Mouse (Mus musculus): Measurements from ENCODE around the gene Dok3. TPM values are rescaled to one million over a fixed set of nuclear protein-coding genes. Genes with fewer than 3 reads are reported as not detected.
"Not testable (repeated sequence)": the region's sequence is repeated elsewhere in the genome, so short reads cannot be mapped to it uniquely, and the experiment has no call there.

Gene Dok3
- 10 to 100 TPM; 10.1 to 18.2 TPM for total RNA-seq (2021)
- long read RNA-seq, experiment 1, partial matches to known transcripts, result 0 of 3 reads
- long read RNA-seq, experiment 1, other reads (novel, unspliced or antisense), result 2 of 3 reads
- long read RNA-seq, experiment 2, partial matches to known transcripts, result 1 of 7 reads
- long read RNA-seq, experiment 2, other reads (novel, unspliced or antisense), result 1 of 7 reads

GRCm38 (mm10) chr13:55529198-55529915, at the start of gene Dok3:
Gene Dok3, minus strand, starts transcription at chr13:55529296.
- TF ChIP-seq CTCF (IDR thresholded peaks at IDR 0.05), result no peak
- intact Hi-C loops (cut with DNase I), result no loop called here
- Histone ChIP-seq H3K27ac (peak within 1 kb of the TSS; percentile 63), H3K4me3 (no peak within 1 kb of the TSS)
- no peak for DNase-seq (ENCODE audit: extremely low spot score in 1 of 2, low spot score in 2 of 2)

GRCm38 (mm10) chr13:55578086-55578485, 49.0 kb upstream of the Dok3 start:
- TF ChIP-seq CTCF (IDR thresholded peaks at IDR 0.05), result no peak
- intact Hi-C loops (cut with DNase I), result no loop called here
- no peak for DNase-seq (ENCODE audit: extremely low spot score in 1 of 2, low spot score in 2 of 2)
- H3K27ac ChIP-seq, result no peak overlapping the region
- H3K4me3 ChIP-seq, result no peak overlapping the region

- DNase-seq (ENCODE audit: extremely low spot score in 1 of 2, low spot score in 2 of 2); H3K4me3 ChIP-seq; intact Hi-C loops (cut with DNase I); H3K27ac ChIP-seq: not testable (repeated sequence)
These were observed 47.8 kb upstream of the Dok3 start for GRCm38 (mm10) chr13:55576872-55577271.

- H3K27ac ChIP-seq, result no peak overlapping the region
- TF ChIP-seq CTCF (IDR thresholded peaks at IDR 0.05), result no peak
- DNase-seq (ENCODE audit: extremely low spot score in 1 of 2, low spot score in 2 of 2), result no peak
- no peak overlapping the region for H3K4me3 ChIP-seq
- intact Hi-C loops (cut with DNase I), result no loop called here
These were observed 46.8 kb upstream of the Dok3 start for GRCm38 (mm10) chr13:55575932-55576331.

- no peak for TF ChIP-seq CTCF (IDR thresholded peaks at IDR 0.05)
- intact Hi-C loops (cut with DNase I), result no loop called here
- no peak overlapping the region for H3K4me3 ChIP-seq
- no peak overlapping the region for H3K27ac ChIP-seq
- DNase-seq (ENCODE audit: extremely low spot score in 1 of 2, low spot score in 2 of 2), result no peak
These were observed 45.2 kb upstream of the Dok3 start for GRCm38 (mm10) chr13:55574321-55574720.

GRCm38 (mm10) chr13:55573432-55573831, 44.3 kb upstream of the Dok3 start, which contains the start of gene Tmed9:
Gene Tmed9, plus strand, starts transcription at chr13:55573732.
- DNase-seq (ENCODE audit: extremely low spot score in 1 of 2, low spot score in 2 of 2), result no peak
- Histone ChIP-seq H3K4me3 (no peak within 1 kb of the TSS), H3K27ac (no peak within 1 kb of the TSS)
- intact Hi-C loops (cut with DNase I), result no loop called here
- TF ChIP-seq CTCF (IDR thresholded peaks at IDR 0.05), result no peak

GRCm38 (mm10) chr13:55571977-55572376, 42.9 kb upstream of the Dok3 start:
- no peak for TF ChIP-seq CTCF (IDR thresholded peaks at IDR 0.05)
- Histone ChIP-seq H3K4me3 (peak overlapping the region; percentile 92; the same call in 1 of the 2 replicates), H3K27ac (no peak overlapping the region)
- no peak for DNase-seq (ENCODE audit: extremely low spot score in 1 of 2, low spot score in 2 of 2)
- intact Hi-C loops (cut with DNase I), result loop anchor here (2.0 kb wide), 1 partner anchor 21 kb away; no protein-coding TSS in a partner anchor

- intact Hi-C loops (cut with DNase I), result loop anchor here (2.0 kb wide), 1 partner anchor 22 kb away; no protein-coding TSS in a partner anchor
- Histone ChIP-seq H3K27ac (peak within 1 kb of the TSS; percentile 88), H3K4me3 (peak within 1 kb of the TSS; percentile 92)
- DNase-seq (ENCODE audit: extremely low spot score in 1 of 2, low spot score in 2 of 2), result peak; percentile 94
- TF ChIP-seq CTCF (IDR thresholded peaks at IDR 0.05), result no peak
These were observed 42.1 kb upstream of the Dok3 start, which contains the start of gene Fam193b for GRCm38 (mm10) chr13:55571027-55571751. Gene Fam193b, minus strand, starts transcription at chr13:55571120.

- no peak for TF ChIP-seq CTCF (IDR thresholded peaks at IDR 0.05)
- intact Hi-C loops (cut with DNase I), result loop anchor here (2.0 kb wide), 1 partner anchor 22 kb away; no protein-coding TSS in a partner anchor
- Histone ChIP-seq H3K4me3 (peak overlapping the region; percentile 92), H3K27ac (peak overlapping the region; percentile 76)
- peak in 1 of 2 experiments; percentile 37 for DNase-seq (ENCODE audit: extremely low spot score in 1 of 2, low spot score in 2 of 2)
These were observed 41.3 kb upstream of the Dok3 start for GRCm38 (mm10) chr13:55570286-55570973.

GRCm38 (mm10) chr13:55569726-55570285, 40.7 kb upstream of the Dok3 start:
- no peak for TF ChIP-seq CTCF (IDR thresholded peaks at IDR 0.05)
- DNase-seq (ENCODE audit: extremely low spot score in 1 of 2, low spot score in 2 of 2), result peak; percentile 25 to 26
- H3K27ac ChIP-seq, result no peak overlapping the region; the same call in 1 of the 2 replicates
- peak overlapping the region; percentile 92 for H3K4me3 ChIP-seq
- intact Hi-C loops (cut with DNase I), result loop anchor here (2.0 kb wide), 1 partner anchor 23 kb away; no protein-coding TSS in a partner anchor

- H3K27ac ChIP-seq; intact Hi-C loops (cut with DNase I); DNase-seq (ENCODE audit: extremely low spot score in 1 of 2, low spot score in 2 of 2); H3K4me3 ChIP-seq: not testable (repeated sequence)
These were observed 39.4 kb upstream of the Dok3 start for GRCm38 (mm10) chr13:55568524-55568923.

Measured in left cerebral cortex, adult 2 months (tissue).